8 mouse cellular contexts compared by ENCODE assay signal in the genomic region with DNA sequence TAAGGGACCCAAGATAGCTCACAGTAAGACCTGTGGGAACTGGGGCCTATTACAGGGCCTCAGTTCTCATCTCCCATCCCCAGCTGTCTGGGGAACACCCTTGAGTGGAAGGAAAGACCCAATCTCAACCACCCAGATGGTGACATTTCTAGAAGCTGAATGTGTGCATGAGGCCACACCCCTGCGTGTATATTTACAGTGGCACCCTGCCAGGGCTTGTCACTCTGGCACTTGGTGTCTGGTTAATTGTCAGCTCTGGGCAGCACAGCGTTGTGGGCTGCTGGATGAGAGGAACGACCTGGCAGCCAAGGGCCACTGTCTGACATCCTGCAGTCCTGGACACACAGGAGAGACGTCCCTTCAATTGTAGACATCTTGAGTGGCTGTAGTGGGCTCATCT. TPM values are rescaled to one million over a fixed set of nuclear protein-coding genes. Genes with fewer than 3 reads are reported as not detected.
DNase-seq lines count a peak whose midpoint lies in the region; TF ChIP-seq lines count a peak whose summit lies in the region.

No protein-coding gene starts in this region.

- 7% methylated on average over 4 of the region's 4 CpGs for WGBS in large intestine, adult 2 months

- H3K36me3 ChIP-seq in myocyte (ENCODE audit: control insufficient read depth, insufficient read depth) = peaks cover 8% of the 10 kb centered on the region

- no peaks in the 10 kb centered on the region for H3K27me3 ChIP-seq in myocyte (ENCODE audit: control insufficient read depth, insufficient read depth, insufficient read length)

- H3K79me2 ChIP-seq in myocyte (ENCODE audit: control insufficient read depth, insufficient read depth) = peaks cover 73% of the 10 kb centered on the region

- no peak for TF ChIP-seq POLR2A in myocyte (IDR thresholded peaks at IDR 0.05; ENCODE audit: insufficient read length, low read depth)

- DNase-seq in cerebellum, adult 18-20 months = peak; percentile 28 to 42
- no peak for DNase-seq in cerebellum, adult 8-10 months
- DNase-seq in 3T3-L1 (ENCODE audit: low read depth, low spot score) = peak; percentile 62
- DNase-seq in heart, adult 9 months (ENCODE audit: low spot score in 2 of 2) = peak; percentile 31 to 54
- peak; percentile 90 for DNase-seq in large intestine, adult 2 months (ENCODE audit: low read depth, low spot score)
- no peak for DNase-seq in thymus, postnatal 14 days
- no peak for DNase-seq in layer of hippocampus, adult 8-10 months (ENCODE audit: low spot score in 2 of 2)

- no peak overlapping the region for H3K4me3 ChIP-seq in myocyte

- no peak overlapping the region for H3ac ChIP-seq in myocyte (ENCODE audit: control insufficient read depth, insufficient read length)

- peak overlapping the region; percentile 96 for H3K4me2 ChIP-seq in myocyte (ENCODE audit: low read depth)

TF ChIP-seq in myocyte, 11 proteins besides CTCF, POLR2A, EP300 and RAD21:
- TF ChIP-seq POLR2AphosphoS2 (IDR thresholded peaks at IDR 0.05; ENCODE audit: insufficient read length, low read depth) = peak; percentile 15
- no peak for TF ChIP-seq SRF (IDR thresholded peaks at IDR 0.05; ENCODE audit: control insufficient read depth, insufficient read length, low read depth)
- peak in 1 of 3 experiments; percentile 50 for TF ChIP-seq MYOG (IDR thresholded peaks at IDR 0.05; ENCODE audit: control insufficient read depth in 1 of 3, insufficient read depth in 1 of 3, insufficient read length in 2 of 3, low read depth in 2 of 3)
- TF ChIP-seq CEBPB (IDR thresholded peaks at IDR 0.05; ENCODE audit: insufficient read depth, poor library complexity, severe bottlenecking) = no peak
- peak in 1 of 3 experiments; percentile 25 for TF ChIP-seq MYOD1 (IDR thresholded peaks at IDR 0.05; ENCODE audit: control insufficient read depth in 1 of 3, insufficient read length in 2 of 3, low read depth in 2 of 3)

RNA-seq across cellular contexts. Expression of a gene that starts 3.0 kb away (rescaled TPM):
- 102 and 107 TPM in 2 replicates for polyA plus RNA-seq in large intestine, adult 2 months (2012; rRNA removed)
- 322 TPM for polyA plus RNA-seq in myocyte (2012; fragmentation: generic; extraction: Trizol)
- total RNA-seq in layer of hippocampus, adult 8-10 months (2022) = 100 to 1,000 TPM; 196 to 224 (median 216) TPM

RNA-seq across cellular contexts. Expression of a gene that starts 32.4 kb away (rescaled TPM):
- polyA plus RNA-seq in large intestine, adult 2 months (2012; rRNA removed) = 1.2 TPM in 1 of 2 replicates, not detected in the other
- 9.2 TPM for polyA plus RNA-seq in myocyte (2012; fragmentation: generic; extraction: Trizol)
- total RNA-seq in layer of hippocampus, adult 8-10 months (2022) = 10 to 100 TPM; 35.0 to 46.6 (median 40.9) TPM

RNA-seq across cellular contexts. Expression of a gene that starts 59.8 kb away (rescaled TPM):
- 45.2 and 73.4 TPM in 2 replicates for polyA plus RNA-seq in large intestine, adult 2 months (2012; rRNA removed)
- polyA plus RNA-seq in myocyte (2012; fragmentation: generic; extraction: Trizol) = 74.7 TPM
- 10 to 100 TPM; 21.3 to 37.2 (median 25.6) TPM for total RNA-seq in layer of hippocampus, adult 8-10 months (2022)

Comparison
In these comparisons a context has a peak if more than half of its experiments do, and no peak if none do; other contexts are left out.
1. DNase-seq: peak in cerebellum, adult 18-20 months (2 of 2), 3T3-L1 (single experiment), heart, adult 9 months (2 of 2) and large intestine, adult 2 months (single experiment); none in cerebellum, adult 8-10 months (single experiment), thymus, postnatal 14 days (single experiment) and layer of hippocampus, adult 8-10 months (0 of 2).